In the genomic region with DNA sequence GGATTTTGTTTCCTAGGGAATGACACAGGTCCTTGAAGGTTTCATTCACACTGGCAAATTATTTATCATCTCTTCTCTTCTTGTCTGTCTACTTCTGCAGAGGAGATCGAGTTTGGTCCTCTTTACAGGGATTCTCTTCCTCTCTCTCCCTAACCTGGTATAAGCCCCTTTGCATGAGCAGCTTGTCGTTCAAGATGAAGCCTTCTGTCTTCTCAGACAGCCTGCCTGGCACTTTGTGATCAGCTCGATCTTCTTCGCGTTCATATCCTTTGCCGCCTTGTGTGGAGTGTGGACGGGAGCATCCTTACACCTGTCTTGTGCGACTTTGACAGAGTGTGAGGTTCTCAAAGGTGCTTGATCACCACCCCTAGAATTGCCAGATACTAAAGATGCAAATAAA, we compare ENCODE assay signal across 28 mouse cellular contexts. TPM values are rescaled to one million over a fixed set of nuclear protein-coding genes. Genes with fewer than 3 reads are reported as not detected.
"Had no signal": no experiment of that assay in that cellular context is flagged by ENCODE, and none has a peak within 500 bp of the region (broad histone marks: within the 10 kb centered on the region; RNA-seq: fewer than 3 reads in every experiment).

No protein-coding gene starts in this region.

- DNase-seq: cerebellum, adult 2 months; cerebellum, adult 8-10 months; cerebellum, adult 9-10 months; cerebellum, adult 9-11 months; cerebellum, postnatal 10 days; cerebellum, postnatal 14 days; cerebellum, postnatal 25 days; cerebellum, postnatal 36 days; embryo, embryonic 11 days; forebrain, postnatal 0 days; gastrocnemius, adult 2 months; gastrocnemius, postnatal 10 days; gastrocnemius, postnatal 14 days; gastrocnemius, postnatal 25 days; gastrocnemius, postnatal 36 days; heart, adult 18-20 months; heart, adult 2 months had no signal

- H3K4me3 ChIP-seq: embryonic facial prominence, embryonic 10.5 days; embryonic facial prominence, embryonic 12.5 days; embryonic facial prominence, embryonic 13.5 days; embryonic facial prominence, embryonic 15.5 days; erythroblast, embryonic 14.5 days; forebrain, embryonic 10.5 days; forebrain, embryonic 12.5 days; forebrain, embryonic 13.5 days; forebrain, embryonic 15.5 days; gastrocnemius, adult 2 months; heart, adult 2 months had no signal

- H3K27ac ChIP-seq: embryonic facial prominence, embryonic 10.5 days; embryonic facial prominence, embryonic 12.5 days; embryonic facial prominence, embryonic 13.5 days; embryonic facial prominence, embryonic 15.5 days; forebrain, embryonic 10.5 days; forebrain, embryonic 12.5 days; forebrain, embryonic 13.5 days; forebrain, embryonic 15.5 days; gastrocnemius, adult 2 months; heart, adult 2 months had no signal

- ATAC-seq: forebrain, embryonic 13.5 days; forebrain, embryonic 14.5 days; forebrain, embryonic 15.5 days; forebrain, embryonic 16.5 days; forebrain, postnatal 0 days had no signal

- H3K36me3 ChIP-seq: embryonic facial prominence, embryonic 10.5 days; embryonic facial prominence, embryonic 12.5 days; forebrain, embryonic 10.5 days; forebrain, embryonic 12.5 days; forebrain, embryonic 15.5 days had no signal

- H3K4me2 ChIP-seq: embryonic facial prominence, embryonic 12.5 days; embryonic facial prominence, embryonic 13.5 days; embryonic facial prominence, embryonic 15.5 days; forebrain, embryonic 12.5 days; forebrain, embryonic 13.5 days; forebrain, embryonic 15.5 days had no signal

- H3K9ac ChIP-seq: embryonic facial prominence, embryonic 12.5 days; embryonic facial prominence, embryonic 13.5 days; embryonic facial prominence, embryonic 15.5 days; forebrain, embryonic 12.5 days; forebrain, embryonic 13.5 days; forebrain, embryonic 15.5 days; forebrain, postnatal 0 days had no signal

- H3K9me3 ChIP-seq: embryonic facial prominence, embryonic 10.5 days; embryonic facial prominence, embryonic 12.5 days; embryonic facial prominence, embryonic 13.5 days; embryonic facial prominence, embryonic 15.5 days; forebrain, embryonic 10.5 days; forebrain, embryonic 12.5 days; forebrain, embryonic 13.5 days; forebrain, embryonic 15.5 days had no signal

RNA-seq across cellular contexts. Expression of a gene that starts 5.8 kb away (rescaled TPM):
- polyA plus RNA-seq: erythroblast, embryonic 14.5 days had no signal
